Mouse (Mus musculus): ENCODE data around the gene Tmem200b.
A peak's percentile ranks its signal among the peaks of the same experiment; 100 is the strongest.

Tmem200b gene

DNA sequence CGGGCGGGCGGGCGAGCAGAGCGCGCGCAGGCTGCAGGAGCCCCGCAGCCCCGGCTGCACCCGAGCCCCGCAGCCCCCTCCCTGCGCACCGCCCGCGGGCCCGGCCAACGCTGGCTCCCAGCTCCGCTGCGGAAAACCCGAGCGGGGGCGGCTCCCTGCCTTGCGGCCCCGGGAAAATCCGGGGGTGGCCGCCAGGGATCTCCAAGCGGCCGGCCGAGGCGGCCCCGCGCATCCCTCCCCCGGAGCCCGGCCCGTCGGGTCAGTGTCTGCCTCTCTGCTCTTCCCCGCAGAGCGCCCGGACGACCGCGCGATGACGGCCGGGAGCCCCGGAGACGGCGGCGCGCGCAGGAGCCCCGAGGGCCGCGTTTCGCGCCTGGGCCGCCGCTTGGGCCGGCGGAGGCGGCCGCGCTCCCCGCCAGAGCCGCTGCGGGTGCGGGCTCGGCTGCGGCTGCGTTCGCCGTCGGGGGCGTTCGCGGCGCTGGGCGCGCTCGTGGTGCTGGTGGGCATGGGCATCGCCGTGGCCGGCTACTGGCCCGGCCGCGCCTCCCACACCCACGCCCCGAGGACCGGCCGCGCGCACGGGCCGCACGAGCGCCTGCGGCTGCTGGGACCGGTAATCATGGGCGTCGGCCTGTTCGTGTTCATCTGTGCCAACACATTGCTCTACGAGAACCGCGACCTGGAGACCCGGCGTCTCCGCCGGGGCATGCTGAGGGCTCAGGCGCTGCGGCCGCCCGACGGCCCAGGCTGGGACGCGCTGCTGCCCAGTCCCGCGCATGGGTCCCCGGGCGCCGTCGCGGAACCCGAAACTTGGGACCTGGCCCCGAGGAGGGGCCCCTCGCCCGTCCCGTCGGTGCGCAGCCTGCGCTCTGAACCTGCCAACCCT, at the start of gene Tmem200b:
Gene Tmem200b (plus strand): TSS at position 311 of the 886 bp plus-strand sequence.
- no peak for DNase-seq (ENCODE audit: low spot score)

DNA sequence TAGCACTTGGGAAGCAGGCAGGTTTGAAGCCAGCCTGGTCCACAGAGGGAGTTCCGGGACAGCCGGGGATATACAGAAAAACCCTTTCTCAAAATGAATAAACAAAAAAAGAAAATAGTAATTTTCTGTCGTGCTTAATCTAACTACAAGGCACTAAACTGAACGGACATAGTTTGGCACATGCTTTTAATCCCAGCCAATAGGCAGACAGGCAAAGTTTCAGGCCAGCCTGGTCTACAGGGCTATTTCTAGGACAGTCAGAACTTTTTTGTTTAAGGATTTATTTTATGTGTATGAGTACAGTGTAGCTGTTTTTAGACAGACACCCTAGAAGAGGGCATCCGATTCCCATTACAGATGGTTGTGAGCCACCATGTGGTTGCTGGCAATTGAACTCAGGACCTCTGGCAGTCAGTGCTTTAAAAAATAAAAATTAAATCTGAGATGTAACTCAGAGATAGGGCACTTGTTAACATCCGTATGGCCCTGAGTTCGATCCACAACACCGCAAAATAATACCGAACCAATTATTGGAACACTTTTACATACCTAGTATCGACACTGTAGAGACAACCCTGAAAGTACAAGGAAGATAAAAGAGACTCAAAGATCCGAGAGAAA, 48.8 kb upstream of the Tmem200b start:
- DNase-seq (ENCODE audit: low spot score): no peak

DNA sequence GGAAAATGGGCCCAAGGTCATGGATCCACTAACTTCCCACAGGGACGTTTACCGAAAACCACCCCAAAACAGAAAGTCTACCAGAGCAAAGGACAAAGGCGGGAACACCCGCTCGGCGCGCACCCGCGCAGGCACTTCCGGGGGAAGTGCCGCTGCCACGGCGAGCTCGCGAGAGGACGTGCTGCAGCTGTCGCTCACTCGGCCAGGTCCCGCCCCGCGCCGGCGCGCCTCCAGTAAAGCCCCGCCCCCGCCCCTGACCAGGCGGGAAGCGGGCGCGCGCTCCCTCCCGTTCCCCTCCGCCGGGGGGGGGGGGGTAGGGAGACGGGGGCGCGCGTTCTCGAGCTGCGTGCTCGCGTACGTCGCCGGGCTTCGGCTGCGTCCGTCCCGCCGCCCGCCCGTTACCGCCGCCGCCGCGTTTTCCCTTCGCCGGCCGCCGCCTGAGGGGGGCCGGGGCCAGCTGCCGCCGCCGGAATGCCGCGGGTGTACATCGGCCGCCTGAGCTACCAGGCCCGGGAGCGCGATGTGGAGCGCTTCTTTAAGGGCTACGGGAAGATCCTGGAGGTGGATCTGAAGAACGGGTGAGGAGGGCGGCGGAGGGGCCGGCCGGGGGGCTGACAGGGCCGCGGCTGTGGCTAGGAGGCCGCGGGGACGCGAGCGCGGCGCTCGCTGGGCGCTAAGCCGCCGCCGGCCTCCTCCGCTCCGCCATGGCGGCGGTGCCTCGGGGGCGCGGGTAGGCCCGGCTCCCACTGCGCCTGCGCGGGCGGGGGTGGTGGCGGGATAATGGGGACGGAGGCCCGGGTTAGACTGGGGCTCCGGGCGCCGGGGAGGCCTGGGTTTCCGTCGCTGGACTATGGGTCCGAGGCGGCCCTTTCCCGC, 48.0 kb upstream of the Tmem200b start, which contains the start of gene Srsf4:
Gene Srsf4 (plus strand): TSS at position 325 of the 876 bp plus-strand sequence.
- DNase-seq (ENCODE audit: low spot score): peak; percentile 95

DNA sequence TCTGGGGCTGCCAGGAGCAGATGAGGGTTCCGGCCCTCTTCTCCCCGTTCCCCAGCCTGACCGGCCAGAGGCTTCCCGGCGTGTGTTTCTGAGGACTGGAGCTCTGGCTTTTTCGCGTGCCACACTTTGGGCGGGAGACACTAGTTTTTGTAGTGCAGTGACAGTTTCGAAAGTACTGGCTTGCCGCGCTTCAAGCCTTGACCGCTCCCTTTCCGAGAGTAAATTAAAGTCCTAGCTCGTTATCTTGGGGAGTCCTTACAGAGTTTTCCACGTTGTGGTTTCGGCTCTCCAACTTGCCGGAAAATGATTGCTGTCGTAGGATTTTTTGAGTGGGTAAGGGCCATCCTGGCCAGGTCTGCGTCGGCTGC, 47.4 kb upstream of the Tmem200b start:
- no peak for DNase-seq (ENCODE audit: low spot score)

DNA sequence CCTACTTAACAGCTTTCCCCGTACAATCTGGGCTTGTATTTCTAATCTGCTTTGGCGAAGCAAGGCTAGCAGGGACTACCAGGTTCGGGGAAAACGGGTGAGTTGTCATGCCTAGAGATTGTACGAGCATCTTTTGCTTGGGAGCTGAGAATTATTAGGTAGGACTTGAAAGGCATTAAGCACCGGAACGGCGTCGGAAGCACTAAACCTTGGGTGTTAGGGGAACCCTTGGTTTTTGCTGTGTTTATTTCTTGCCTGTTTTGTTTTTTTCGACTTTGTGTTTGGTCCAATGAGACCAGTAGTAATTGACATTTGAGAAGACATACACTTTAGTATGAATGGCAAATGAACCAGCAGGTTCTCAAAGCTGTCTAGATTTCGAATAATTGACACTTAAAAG, 47.0 kb upstream of the Tmem200b start:
- no peak for DNase-seq (ENCODE audit: low spot score)

DNA sequence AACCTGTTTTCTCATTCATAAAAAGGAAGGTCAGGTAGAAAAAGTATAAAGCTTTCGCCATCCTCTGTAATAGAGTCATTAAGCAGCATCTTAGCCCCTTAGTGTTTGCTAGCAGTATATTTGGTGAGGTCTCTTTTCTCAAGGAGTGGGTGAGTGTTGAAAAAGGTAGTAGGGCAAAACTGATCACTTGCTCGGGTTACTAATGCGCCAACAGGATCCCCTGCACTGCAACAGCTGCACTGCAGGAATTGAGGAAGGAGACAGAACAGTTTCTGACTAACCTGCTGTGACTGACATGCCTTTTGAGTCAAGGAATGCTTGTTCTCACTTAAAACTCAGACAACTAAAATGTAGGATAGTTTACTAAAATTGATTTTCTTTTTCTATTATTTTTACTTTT, 46.3 kb upstream of the Tmem200b start:
- DNase-seq (ENCODE audit: low spot score): no peak

DNA sequence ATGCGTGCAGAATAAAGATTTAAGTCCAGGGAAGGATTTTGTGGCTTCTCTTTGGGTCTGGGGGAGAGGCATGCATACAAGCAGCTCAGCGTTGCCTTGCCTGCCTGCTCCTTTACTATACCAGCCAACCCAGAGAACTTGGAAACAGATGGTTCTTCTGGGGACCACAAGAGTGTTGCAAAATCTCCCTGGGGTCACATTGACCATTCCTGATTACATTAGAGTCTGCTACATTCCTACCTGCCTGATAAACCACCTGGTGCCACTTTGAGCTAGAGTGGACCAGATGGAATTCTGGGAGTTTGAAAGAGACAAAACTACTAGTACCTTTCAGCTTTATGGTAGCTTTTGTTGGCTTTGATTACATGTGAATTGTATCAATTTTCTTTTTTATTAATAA, 44.7 kb upstream of the Tmem200b start:
- DNase-seq (ENCODE audit: low spot score): no peak

DNA sequence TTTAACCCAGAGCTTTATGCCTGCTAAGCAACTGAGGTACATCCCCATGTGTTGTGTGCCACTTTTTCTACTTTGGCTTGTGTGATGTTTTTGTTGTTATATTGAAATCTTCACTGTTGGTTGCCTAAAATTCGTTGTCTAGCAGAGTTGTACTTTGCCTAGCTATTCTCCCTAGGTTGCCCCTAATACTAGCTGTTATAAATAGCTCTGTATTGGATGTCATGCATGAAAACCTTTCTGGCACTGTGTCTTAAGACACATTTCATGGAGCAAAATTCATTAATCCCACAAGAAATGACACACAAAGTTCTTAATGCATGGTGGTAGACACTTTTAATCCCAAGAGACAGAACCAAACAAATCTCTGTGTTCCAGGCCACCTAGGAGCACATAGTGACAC, 41.9 kb upstream of the Tmem200b start:
- DNase-seq (ENCODE audit: low spot score): no peak

DNA sequence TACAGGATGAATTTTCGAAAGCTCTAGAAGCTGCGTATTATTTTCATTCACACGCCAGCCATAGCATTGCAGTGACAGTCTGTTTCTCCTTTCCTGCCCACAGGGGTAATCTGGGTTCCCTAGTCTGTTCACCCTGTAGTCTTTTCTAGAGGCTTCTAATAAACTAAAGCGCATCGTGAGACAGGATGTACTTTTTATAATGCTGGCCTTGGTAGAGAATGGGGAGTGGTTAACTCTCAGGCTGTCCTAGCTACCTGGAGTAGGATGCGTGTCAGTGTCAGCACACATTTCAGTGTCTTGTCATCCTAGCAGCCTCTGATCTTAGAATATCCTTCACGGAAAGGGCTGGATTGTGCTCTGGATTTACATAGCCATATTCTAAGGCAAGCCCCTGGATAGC, 40.3 kb upstream of the Tmem200b start:
- DNase-seq (ENCODE audit: low spot score): no peak

DNA sequence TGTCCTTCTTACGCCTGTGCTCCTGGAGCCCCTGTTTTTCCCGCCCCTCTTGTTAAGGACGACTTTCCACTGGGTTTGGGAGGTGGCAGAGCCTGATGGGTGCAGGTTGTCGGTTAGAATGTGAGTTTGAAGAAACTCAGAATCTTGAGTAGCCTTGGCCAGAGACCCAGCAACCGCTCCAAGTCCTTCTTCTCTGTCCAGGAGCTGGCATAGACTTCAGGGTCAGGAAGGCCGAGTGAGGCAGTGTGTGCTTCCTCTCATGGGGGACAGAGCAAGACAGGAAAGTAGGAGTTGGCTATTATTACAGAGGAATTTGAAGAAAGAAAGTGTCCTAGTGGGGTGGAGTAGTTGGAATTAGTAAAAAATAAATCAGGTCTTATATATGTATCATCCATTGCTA, 38.0 kb upstream of the Tmem200b start:
- no peak for DNase-seq (ENCODE audit: low spot score)

DNA sequence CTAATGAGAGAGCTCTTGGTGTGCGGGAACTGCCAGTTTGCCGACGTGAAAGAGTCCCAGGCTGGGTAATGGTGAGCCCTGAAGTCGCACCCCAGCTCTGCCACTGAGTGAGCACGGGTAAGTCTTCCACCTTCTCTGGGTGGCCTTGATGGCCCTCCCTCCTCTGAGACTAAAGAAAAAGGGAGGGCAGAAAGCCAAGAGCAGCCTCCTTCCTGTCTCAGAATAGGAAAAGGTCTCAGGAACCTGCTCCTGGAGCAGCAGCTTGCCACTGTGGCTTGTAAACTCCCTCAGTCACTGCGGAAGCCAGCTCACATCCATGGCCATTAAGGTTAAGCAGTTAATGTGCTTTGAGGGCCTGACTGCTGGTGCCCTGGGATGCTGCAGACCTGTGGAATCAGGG, 36.2 kb upstream of the Tmem200b start:
- DNase-seq (ENCODE audit: low spot score): no peak

DNA sequence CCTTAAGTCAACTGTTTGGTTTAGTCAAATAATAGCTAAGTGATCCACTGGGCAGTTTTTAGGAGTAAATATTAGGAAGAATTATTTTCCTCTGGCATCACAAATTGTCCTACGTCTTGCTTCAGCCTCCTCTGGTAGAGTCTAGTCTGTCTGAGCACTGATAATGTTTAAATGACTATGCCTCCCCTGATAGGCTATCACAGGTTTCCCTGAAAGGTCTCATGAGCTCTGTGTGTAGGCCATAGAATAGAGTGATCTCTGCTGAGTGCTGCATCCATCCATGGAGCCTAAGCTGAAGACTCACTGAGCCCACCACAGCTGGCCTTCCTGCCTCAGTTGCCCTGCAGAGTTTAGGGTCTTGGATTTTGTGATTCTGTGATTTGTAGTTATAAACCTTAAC, 33.0 kb upstream of the Tmem200b start:
- DNase-seq (ENCODE audit: low spot score): no peak

DNA sequence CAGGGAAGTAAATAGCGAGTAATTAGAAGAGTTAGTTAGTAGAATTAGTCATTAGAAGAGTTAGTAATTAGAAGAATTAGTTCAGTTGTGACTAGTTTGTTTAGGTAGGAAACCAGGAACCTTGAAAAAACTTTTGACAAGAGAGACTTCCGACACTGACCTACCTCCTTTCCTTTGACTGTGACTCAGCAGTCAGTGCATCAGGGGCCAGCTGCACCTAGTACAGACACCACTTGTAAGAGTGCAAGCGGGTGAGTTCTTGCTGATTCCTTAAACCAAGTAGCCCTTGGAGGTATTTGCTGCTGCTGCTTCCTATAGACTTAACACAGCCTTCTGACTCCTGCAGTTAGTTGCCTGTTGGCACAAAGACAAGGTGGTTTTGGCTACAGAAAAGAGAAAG, 30.9 kb upstream of the Tmem200b start:
- no peak for DNase-seq (ENCODE audit: low spot score)

DNA sequence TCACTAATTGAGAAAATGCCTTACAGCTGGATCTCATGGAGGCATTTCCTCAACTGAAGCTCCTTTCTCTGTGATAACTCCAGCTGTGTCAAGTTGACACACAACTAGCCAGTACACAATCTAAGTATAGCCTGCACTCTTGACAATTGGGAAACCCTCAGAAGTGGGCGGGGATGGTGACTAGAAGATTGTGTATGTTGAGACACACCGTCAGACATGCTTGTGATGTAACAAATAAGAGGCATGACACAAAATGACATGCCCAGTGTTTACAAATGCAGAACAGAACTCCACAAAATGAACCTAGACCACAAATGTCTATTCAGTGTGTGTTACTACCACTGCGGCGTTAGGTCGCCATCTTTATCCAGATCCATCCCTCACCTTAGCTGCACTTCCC, 24.5 kb upstream of the Tmem200b start:
- no peak for DNase-seq (ENCODE audit: low spot score)

DNA sequence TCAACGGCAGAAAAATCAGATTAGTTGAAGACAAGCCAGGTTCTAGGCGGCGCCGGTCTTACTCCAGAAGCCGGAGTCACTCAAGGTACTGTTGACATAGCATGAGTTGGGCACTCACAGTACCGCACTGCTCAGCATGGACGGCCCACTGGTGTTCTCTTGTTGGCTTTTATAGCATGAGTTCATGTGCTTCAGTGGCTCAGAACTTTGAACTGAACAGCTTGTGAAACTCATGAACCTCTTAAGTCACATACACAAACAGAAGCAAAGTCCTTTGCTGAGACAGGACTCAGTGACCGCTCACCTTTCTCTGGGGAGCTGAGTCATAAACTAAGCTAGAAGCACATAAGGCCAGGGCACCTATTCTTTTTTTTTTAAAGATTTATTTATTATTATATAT, 23.8 kb upstream of the Tmem200b start:
- no peak for DNase-seq (ENCODE audit: low spot score)

DNA sequence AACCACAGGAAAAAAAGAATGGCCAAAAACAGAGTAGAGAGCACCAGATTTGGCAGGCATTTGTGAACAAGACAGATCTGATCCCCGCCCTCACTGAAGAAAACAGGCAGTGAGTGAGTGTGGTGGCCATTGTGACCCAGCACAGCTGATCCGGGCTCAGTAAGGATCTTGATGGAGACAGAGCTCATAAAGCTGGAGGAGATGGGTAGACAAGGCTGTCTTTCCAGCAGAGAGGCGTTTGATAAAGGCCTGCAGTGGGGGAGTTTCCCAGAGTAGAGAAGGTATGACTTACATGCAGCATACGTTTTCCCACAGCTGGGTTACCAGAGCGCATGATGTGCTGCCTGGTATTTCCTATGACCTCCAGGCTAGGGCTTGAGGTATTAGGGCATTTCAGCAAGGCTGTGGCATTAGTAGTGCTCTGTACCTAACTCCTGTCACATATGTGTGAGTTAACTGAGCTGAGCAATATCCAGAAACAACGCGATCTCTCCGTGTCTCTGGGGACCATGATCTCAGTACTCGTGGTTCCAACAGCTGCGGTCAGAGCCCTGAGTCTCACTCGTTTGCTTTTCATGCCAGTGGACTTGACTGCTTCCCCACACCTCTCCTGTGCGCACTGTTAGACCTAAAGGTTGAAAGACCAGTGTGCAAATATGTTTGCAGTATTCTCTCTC, 22.9 kb upstream of the Tmem200b start:
- no peak for DNase-seq (ENCODE audit: low spot score)

DNA sequence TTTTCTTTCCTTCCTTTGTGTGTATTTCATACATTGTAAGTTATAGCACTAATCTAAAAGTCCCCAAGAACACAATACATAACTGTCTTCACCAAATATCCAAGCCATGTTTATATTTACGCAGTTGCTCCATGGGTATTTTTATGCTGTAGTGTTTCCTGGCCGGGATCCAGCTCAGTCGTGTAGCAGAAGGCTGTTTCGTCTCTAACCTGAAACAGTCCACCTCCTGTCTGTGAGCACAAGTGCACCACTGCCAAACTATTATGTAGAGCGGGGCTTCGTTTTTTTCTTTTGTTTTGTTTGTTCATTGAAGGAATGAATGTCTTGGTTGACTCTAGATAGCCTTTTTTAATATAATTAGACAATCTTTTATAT, 22.4 kb upstream of the Tmem200b start:
- no peak for DNase-seq (ENCODE audit: low spot score)

DNA sequence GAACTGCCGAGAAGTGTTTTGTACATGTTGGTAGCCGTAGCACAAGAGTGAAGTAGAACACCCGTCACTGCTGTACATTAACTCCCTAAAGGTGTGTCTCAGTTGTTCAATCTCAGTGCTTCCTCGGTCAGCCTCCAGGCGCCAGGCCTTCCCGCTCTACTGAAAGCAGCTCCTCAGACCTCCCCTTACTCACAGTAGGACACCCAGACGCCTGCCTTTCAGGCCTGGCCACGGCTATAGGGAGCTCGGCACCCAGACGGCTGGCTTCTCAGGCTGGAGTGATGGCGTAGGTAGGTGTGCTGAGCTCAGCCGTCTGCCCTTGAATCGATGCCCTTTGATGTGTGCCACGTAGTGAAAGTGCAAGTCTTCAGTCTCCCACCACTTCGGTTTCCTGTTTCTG, 20.5 kb upstream of the Tmem200b start:
- no peak for DNase-seq (ENCODE audit: low spot score)

DNA sequence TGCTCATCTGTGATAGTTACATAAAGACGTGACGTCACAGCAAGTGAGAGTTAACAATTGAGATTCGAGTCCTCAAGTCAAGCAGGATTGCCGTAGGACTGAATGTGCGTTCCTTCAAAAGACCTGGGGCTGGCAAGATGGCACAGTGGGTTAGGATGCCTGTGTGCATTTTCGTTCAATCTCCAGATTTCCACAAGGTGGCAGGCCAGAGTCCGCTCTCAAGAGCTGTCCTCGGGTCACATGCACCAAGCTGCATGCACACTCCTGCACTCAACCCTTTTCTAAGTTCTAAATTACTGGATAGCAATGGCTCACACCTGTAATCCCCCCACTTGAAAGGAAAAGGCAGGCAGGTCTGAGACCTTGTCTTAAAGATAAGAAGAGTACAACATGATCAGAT, 17.1 kb upstream of the Tmem200b start:
- peak; percentile 72 for DNase-seq (ENCODE audit: low spot score)

DNA sequence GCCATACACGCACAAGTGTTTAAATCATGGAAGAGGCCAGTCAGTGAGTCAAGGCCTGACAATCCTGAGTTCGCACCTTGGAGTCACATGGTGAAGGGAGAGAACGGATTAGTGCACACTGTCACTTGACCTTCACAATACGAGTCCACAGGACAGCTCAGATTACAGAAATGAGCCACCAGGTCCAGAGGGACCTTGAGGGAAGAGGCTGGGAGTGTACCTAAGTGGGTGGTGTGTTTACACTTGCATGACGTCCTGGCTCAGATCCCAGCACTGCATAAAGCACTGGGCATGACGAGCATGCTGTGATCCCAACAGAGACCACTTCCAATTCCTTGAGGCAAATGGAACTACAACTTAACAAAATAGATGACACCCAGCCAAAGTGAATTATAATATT, 15.1 kb upstream of the Tmem200b start:
- DNase-seq (ENCODE audit: low spot score): no peak

DNA sequence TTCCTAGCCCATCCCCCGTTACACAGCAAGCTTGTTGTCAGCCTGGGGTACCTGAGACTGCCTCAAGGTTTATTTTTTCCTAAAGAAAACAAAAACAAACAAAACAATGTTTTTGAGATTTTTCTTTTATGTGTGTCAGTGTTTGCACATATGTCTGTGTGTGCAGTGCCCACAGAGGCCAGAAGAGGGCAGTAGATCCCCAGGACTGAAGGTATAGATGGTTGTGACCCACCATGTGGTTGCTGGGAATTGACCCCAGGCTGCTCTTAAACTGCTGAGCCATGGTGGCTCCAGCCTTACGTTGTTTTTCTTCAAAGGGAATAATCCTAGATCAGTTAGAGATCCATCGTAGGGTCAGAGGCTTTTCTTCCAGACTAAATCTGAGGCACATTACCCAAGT, 13.7 kb upstream of the Tmem200b start:
- DNase-seq (ENCODE audit: low spot score): no peak
